ENCODE assay signal across 18 mouse cellular contexts in genomic region chr3:57535483-57536185, GRCm38 (mm10). TPM values are rescaled to one million over a fixed set of nuclear protein-coding genes. Genes with fewer than 3 reads are reported as not detected.
DNase-seq lines count a peak whose midpoint lies in the region; ATAC-seq and TF ChIP-seq lines count a peak whose summit lies in the region.
"Had no signal": no experiment of that assay in that cellular context is flagged by ENCODE, and none has a peak within 500 bp of the region (broad histone marks: within the 10 kb centered on the region; RNA-seq: fewer than 3 reads in every experiment).

No protein-coding gene starts in this region.

- H3K9me3 ChIP-seq in lung, embryonic 14.5 days (ENCODE audit: low read depth, low read length), result no peaks in the 10 kb centered on the region
- H3K9me3 ChIP-seq in embryonic facial prominence, embryonic 11.5 days (replicated peaks; ENCODE audit: control insufficient read depth, low read length), result no peaks in the 10 kb centered on the region
- no peaks in the 10 kb centered on the region for H3K9me3 ChIP-seq in limb, embryonic 13.5 days
- H3K9me3 ChIP-seq: forebrain, embryonic 12.5 days; kidney, embryonic 15.5 days; midbrain, embryonic 12.5 days had no signal

- no peak for TF ChIP-seq CTCF in lung, embryonic 14.5 days (IDR thresholded peaks at IDR 0.05; ENCODE audit: low read depth)

- no peak overlapping the region for H3K9ac ChIP-seq in lung, embryonic 14.5 days
- no peak overlapping the region for H3K9ac ChIP-seq in embryonic facial prominence, embryonic 11.5 days (replicated peaks; ENCODE audit: low read length)
- no peak overlapping the region for H3K9ac ChIP-seq in limb, embryonic 13.5 days
- H3K9ac ChIP-seq: forebrain, embryonic 12.5 days; kidney, embryonic 15.5 days; liver, embryonic 14.5 days; midbrain, embryonic 12.5 days had no signal

- no peak overlapping the region for H3K4me2 ChIP-seq in lung, embryonic 14.5 days
- H3K4me2 ChIP-seq in embryonic facial prominence, embryonic 11.5 days (ENCODE audit: low read depth, low read length), result no peak overlapping the region
- H3K4me2 ChIP-seq in limb, embryonic 13.5 days (replicated peaks), result no peak overlapping the region
- H3K4me2 ChIP-seq: forebrain, embryonic 12.5 days; kidney, embryonic 15.5 days; midbrain, embryonic 12.5 days had no signal

- 38% methylated on average over 13 of the region's 13 CpGs for WGBS in lung, embryonic 14.5 days
- 53% methylated on average over 13 of the region's 13 CpGs for WGBS in embryonic facial prominence, embryonic 11.5 days
- WGBS in limb, embryonic 13.5 days, result 32% methylated on average over 13 of the region's 13 CpGs

- H3K27ac ChIP-seq in lung, embryonic 14.5 days (ENCODE audit: low read depth), result no peak overlapping the region; the same call in 1 of the 2 replicates
- H3K27ac ChIP-seq in embryonic facial prominence, embryonic 11.5 days (replicated peaks; ENCODE audit: low read depth, low read length), result no peak overlapping the region
- H3K27ac ChIP-seq in limb, embryonic 13.5 days, result peak overlapping the region; percentile 52
- H3K27ac ChIP-seq: forebrain, embryonic 12.5 days; kidney, embryonic 15.5 days; liver, embryonic 14.5 days; midbrain, embryonic 12.5 days had no signal

- H3K4me1 ChIP-seq in lung, embryonic 14.5 days (ENCODE audit: insufficient read depth), result no peaks in the 10 kb centered on the region; the same call in 1 of the 2 replicates
- H3K4me1 ChIP-seq in embryonic facial prominence, embryonic 11.5 days (ENCODE audit: control insufficient read depth, insufficient read depth, low read length), result 0 out of 2 replicates have a peak, but pooled peaks cover 2% of the 10 kb centered on the region
- peaks cover 36% of the 10 kb centered on the region for H3K4me1 ChIP-seq in limb, embryonic 13.5 days
- H3K4me1 ChIP-seq: midbrain, embryonic 12.5 days had no signal

- DNase-seq in gastrocnemius, postnatal 14 days, result peak; percentile 32
- DNase-seq in gastrocnemius, postnatal 10 days, result no peak
- DNase-seq in lung, embryonic 14.5 days, result peak; percentile 8
- DNase-seq in lung, postnatal 14 days, result no peak
- DNase-seq in embryonic facial prominence, embryonic 11.5 days (ENCODE audit: low spot score), result peak; percentile 40
- DNase-seq in urinary bladder, postnatal 36 days (ENCODE audit: low spot score in 2 of 2), result no peak
- DNase-seq: adrenal gland, postnatal 14 days; B cell, adult 2 months; cerebellum, adult 9-11 months; gastrocnemius, postnatal 36 days; right cerebral cortex, postnatal 4 days; thymus, postnatal 25 days had no signal

- H3K4me3 ChIP-seq in lung, embryonic 14.5 days (ENCODE audit: low read depth, low read length), result no peak overlapping the region
- H3K4me3 ChIP-seq in embryonic facial prominence, embryonic 11.5 days (ENCODE audit: low read depth, low read length), result no peak overlapping the region
- no peak overlapping the region for H3K4me3 ChIP-seq in limb, embryonic 13.5 days
- H3K4me3 ChIP-seq: forebrain, embryonic 12.5 days; kidney, embryonic 15.5 days; midbrain, embryonic 12.5 days had no signal

- no peaks in the 10 kb centered on the region for H3K27me3 ChIP-seq in lung, embryonic 14.5 days (ENCODE audit: insufficient read depth, low read length)
- no peaks in the 10 kb centered on the region for H3K27me3 ChIP-seq in embryonic facial prominence, embryonic 11.5 days (ENCODE audit: control insufficient read depth, insufficient read depth, low read length)
- H3K27me3 ChIP-seq in limb, embryonic 13.5 days, result no peaks in the 10 kb centered on the region
- H3K27me3 ChIP-seq: forebrain, embryonic 12.5 days; kidney, embryonic 15.5 days; midbrain, embryonic 12.5 days had no signal

- intact Hi-C loops in gastrocnemius, postnatal 14 days (cut with DNase I; ENCODE audit: low total_unique reads), result no loop called here

- no peaks in the 10 kb centered on the region for H3K36me3 ChIP-seq in lung, embryonic 14.5 days (ENCODE audit: insufficient read depth)
- no peaks in the 10 kb centered on the region for H3K36me3 ChIP-seq in embryonic facial prominence, embryonic 11.5 days (replicated peaks; ENCODE audit: control insufficient read depth, insufficient read depth, low read depth, low read length)
- H3K36me3 ChIP-seq in limb, embryonic 13.5 days, result no peaks in the 10 kb centered on the region
- H3K36me3 ChIP-seq: forebrain, embryonic 12.5 days; kidney, embryonic 15.5 days; midbrain, embryonic 12.5 days had no signal

- ATAC-seq in lung, embryonic 14.5 days (ENCODE audit: insufficient read depth), result peak; percentile 67; the same call in 1 of the 2 replicates
- 0 out of 2 replicates have a peak, but pooled peaks have one; percentile 59 for ATAC-seq in embryonic facial prominence, embryonic 11.5 days (replicated peaks; ENCODE audit: insufficient number of reproducible peaks, low FRiP score, low TSS enrichment, low read depth)
- peak; percentile 82 for ATAC-seq in limb, embryonic 13.5 days (ENCODE audit: low FRiP score, low read depth)
- ATAC-seq: hindbrain, embryonic 16.5 days had no signal

RNA-seq across cellular contexts. Expression of gene Wwtr1, which starts 40.1 kb away (rescaled TPM):
- 10 to 100 TPM; 32.1 to 38.1 TPM for total RNA-seq in gastrocnemius, postnatal 14 days (2021)
- total RNA-seq in gastrocnemius, postnatal 10 days (2021), result 10 to 100 TPM; 49.1 to 52.7 TPM
- polyA plus RNA-seq in lung, embryonic 14.5 days (2014; fragmentation: Nextera tagmentation; extraction: Ambion mirVana), result 23.4 and 24.8 TPM in 2 replicates
- polyA plus RNA-seq in embryonic facial prominence, embryonic 11.5 days (2014; fragmentation: Nextera tagmentation; extraction: Ambion mirVana), result 10.4 and 11.7 TPM in 2 replicates
- 25.9 and 27.7 TPM in 2 replicates for polyA plus RNA-seq in limb, embryonic 13.5 days (2015; fragmentation: Nextera tagmentation; extraction: Ambion mirVana)

Comparison
In these comparisons a context has a peak if more than half of its experiments do, and no peak if none do; other contexts are left out.
1. DNase-seq: peak in gastrocnemius, postnatal 14 days (single experiment), lung, embryonic 14.5 days (single experiment) and embryonic facial prominence, embryonic 11.5 days (single experiment); none in gastrocnemius, postnatal 10 days (single experiment), lung, postnatal 14 days (single experiment) and urinary bladder, postnatal 36 days (0 of 2).
2. Peak in every context shown above with its lines, with median percentiles within 50 percentile points of each other: ATAC-seq.